Mouse (Mus musculus) midbrain, embryonic 12.5 days (tissue): Measurements from ENCODE around the gene Prom2. TPM values are rescaled to one million over a fixed set of nuclear protein-coding genes. Genes with fewer than 3 reads are reported as not detected.

Source experiments
- ATAC-seq: fragments of 200-750 bp; cut with Nextera tagmentation; 2 replicates; pipeline ENCODE4 v1.8.0; 2017; ENCODE audit warnings: low read depth, moderate TSS enrichment, moderate library complexity; ENCODE audit not compliant: low FRiP score
- H3K27ac ChIP-seq: fragments of 300-500 bp; sonication (generic); replicated peaks from 2 replicates; pipeline ENCODE4 v1.5.1; 2016; ENCODE audit warnings: mild to moderate bottlenecking
- H3K27me3 ChIP-seq: fragments of 300-500 bp; sonication (generic); 2 replicates; pipeline ENCODE4 v1.6.1; 2016; ENCODE audit warnings: mild to moderate bottlenecking
- H3K36me3 ChIP-seq: fragments of 300-500 bp; sonication (generic); 2 replicates; pipeline ENCODE4 v1.6.1; 2016
- H3K4me1 ChIP-seq: fragments of 300-500 bp; sonication (generic); 2 replicates; pipeline ENCODE4 v1.6.1; 2016
- H3K4me2 ChIP-seq: fragments of 300-500 bp; sonication (generic); replicated peaks from 2 replicates; pipeline ENCODE4 v1.6.1; 2016; ENCODE audit warnings: mild to moderate bottlenecking, moderate library complexity
- H3K4me3 ChIP-seq: fragments of 300-500 bp; sonication (generic); 2 replicates; pipeline ENCODE4 v1.5.1; 2016; ENCODE audit warnings: mild to moderate bottlenecking
- H3K9ac ChIP-seq: fragments of 300-500 bp; sonication (generic); replicated peaks from 2 replicates; pipeline ENCODE4 v1.6.1; 2016; ENCODE audit warnings: mild to moderate bottlenecking, moderate library complexity
- H3K9me3 ChIP-seq: fragments of 300-500 bp; sonication (generic); 2 replicates; pipeline ENCODE4 v1.6.1; 2016; ENCODE audit warnings: mild to moderate bottlenecking
- WGBS: fragments of 180-500 bp; shearing (Covaris S2); methylation state at CpG from one replicate; pipeline ENCODE4 v1.1.7; 2016; 5-methylcytosine and 5-hydroxymethylcytosine counted together
- polyA plus RNA-seq: library from polyadenylated mRNA; unstranded; fragments of >200 nt; fragmentation: Nextera tagmentation; extraction: Ambion mirVana; gene quantifications from 2 replicates; pipeline ENCODE4 v1.2.1, GENCODE M21; 2016

The Prom2 gene
- polyA plus RNA-seq, 1 experiment from 2014 or later = 0.31 TPM

GRCm38 (mm10) chr2:127521172-127522005 lies 19.9 kb downstream of the Prom2 start:
- ATAC-seq = peak; percentile 78
- Histone ChIP-seq H3K36me3 (no peaks in the 10 kb centered on the region), H3K4me3 (peak overlapping the region; percentile 37), H3K4me1 (peaks cover 47% of the 10 kb centered on the region), H3K9me3 (no peaks in the 10 kb centered on the region), H3K27me3 (no peaks in the 10 kb centered on the region), H3K9ac (peak overlapping the region; percentile 57), H3K27ac (peak overlapping the region; percentile 70), H3K4me2 (peak overlapping the region; percentile 58)
- 1% methylated on average over 18 of the region's 18 CpGs for WGBS

- no peak for ATAC-seq
- Histone ChIP-seq H3K9ac (no peak overlapping the region), H3K27ac (no peak overlapping the region), H3K4me2 (peak overlapping the region; percentile 58), H3K4me1 (peaks cover 47% of the 10 kb centered on the region), H3K36me3 (no peaks in the 10 kb centered on the region), H3K4me3 (0 out of 2 replicates have a peak overlapping the region, but pooled peaks have one; percentile 37), H3K9me3 (no peaks in the 10 kb centered on the region), H3K27me3 (no peaks in the 10 kb centered on the region)
Measured at GRCm38 (mm10) chr2:127520123-127520522, 21.1 kb downstream of the Prom2 start.

- H3K27me3 ChIP-seq = no peaks in the 10 kb centered on the region
- H3K9me3 ChIP-seq = no peaks in the 10 kb centered on the region
- peak overlapping the region; percentile 2; the same call in 1 of the 2 replicates for H3K4me2 ChIP-seq
- no peak overlapping the region for H3K9ac ChIP-seq
- peaks cover 47% of the 10 kb centered on the region for H3K4me1 ChIP-seq
- WGBS = 87% methylated on average over 5 of the region's 5 CpGs
- H3K36me3 ChIP-seq = no peaks in the 10 kb centered on the region
- H3K27ac ChIP-seq = no peak overlapping the region
- H3K4me3 ChIP-seq = no peak overlapping the region
- ATAC-seq = no peak
Measured at GRCm38 (mm10) chr2:127519308-127519707, 22.0 kb downstream of the Prom2 start.

GRCm38 (mm10) chr2:127518831-127519230 lies 22.4 kb downstream of the Prom2 start:
- H3K27me3 ChIP-seq = no peaks in the 10 kb centered on the region
- no peak overlapping the region for H3K4me3 ChIP-seq
- no peak for ATAC-seq
- H3K36me3 ChIP-seq = no peaks in the 10 kb centered on the region
- 0 out of 2 replicates have a peak overlapping the region, but pooled peaks have one; percentile 2 for H3K4me2 ChIP-seq
- peaks cover 47% of the 10 kb centered on the region for H3K4me1 ChIP-seq
- no peak overlapping the region for H3K9ac ChIP-seq
- no peaks in the 10 kb centered on the region for H3K9me3 ChIP-seq
- WGBS = 71% methylated on average over 3 of the region's 3 CpGs
- H3K27ac ChIP-seq = no peak overlapping the region

GRCm38 (mm10) chr2:127518273-127518672 lies 23.0 kb downstream of the Prom2 start:
- 60% methylated on average over 3 of the region's 3 CpGs for WGBS
- Histone ChIP-seq H3K36me3 (no peaks in the 10 kb centered on the region), H3K9me3 (no peaks in the 10 kb centered on the region), H3K27me3 (no peaks in the 10 kb centered on the region), H3K4me2 (0 out of 2 replicates have a peak overlapping the region, but pooled peaks have one; percentile 7), H3K27ac (no peak overlapping the region), H3K4me1 (peaks cover 47% of the 10 kb centered on the region), H3K4me3 (no peak overlapping the region), H3K9ac (no peak overlapping the region)
- ATAC-seq = no peak

GRCm38 (mm10) chr2:127517081-127517480 lies 24.2 kb downstream of the Prom2 start:
- Histone ChIP-seq H3K4me3 (no peak overlapping the region), H3K9ac (no peak overlapping the region), H3K4me1 (peaks cover 40% of the 10 kb centered on the region), H3K27me3 (no peaks in the 10 kb centered on the region), H3K4me2 (no peak overlapping the region), H3K27ac (no peak overlapping the region), H3K36me3 (no peaks in the 10 kb centered on the region), H3K9me3 (no peaks in the 10 kb centered on the region)
- no peak for ATAC-seq
- WGBS = 72% methylated on average over 8 of the region's 8 CpGs

- Histone ChIP-seq H3K4me2 (no peak overlapping the region), H3K36me3 (no peaks in the 10 kb centered on the region), H3K9ac (no peak overlapping the region), H3K4me3 (no peak overlapping the region), H3K27ac (no peak overlapping the region), H3K9me3 (no peaks in the 10 kb centered on the region), H3K27me3 (no peaks in the 10 kb centered on the region), H3K4me1 (peaks cover 32% of the 10 kb centered on the region)
- 75% methylated on average over 9 of the region's 9 CpGs for WGBS
- ATAC-seq = no peak
Measured at GRCm38 (mm10) chr2:127514380-127515124, 26.7 kb downstream of the Prom2 start.

- H3K9me3 ChIP-seq = no peaks in the 10 kb centered on the region
- 76% methylated on average over 3 of the region's 3 CpGs for WGBS
- no peak for ATAC-seq
- peaks cover 26% of the 10 kb centered on the region for H3K4me1 ChIP-seq
- no peak overlapping the region for H3K4me2 ChIP-seq
- H3K27ac ChIP-seq = peak overlapping the region; percentile 52; the same call in 1 of the 2 replicates
- H3K36me3 ChIP-seq = no peaks in the 10 kb centered on the region
- H3K9ac ChIP-seq = no peak overlapping the region
- H3K4me3 ChIP-seq = no peak overlapping the region
- no peaks in the 10 kb centered on the region; the same call in 1 of the 2 replicates for H3K27me3 ChIP-seq
Measured at GRCm38 (mm10) chr2:127513244-127513643, 28.0 kb downstream of the Prom2 start.

GRCm38 (mm10) chr2:127511426-127511825 lies 29.8 kb downstream of the Prom2 start:
- peak; percentile 52 for ATAC-seq
- Histone ChIP-seq H3K4me3 (no peak overlapping the region), H3K9me3 (no peaks in the 10 kb centered on the region), H3K4me1 (peaks cover 19% of the 10 kb centered on the region; the same call in 1 of the 2 replicates), H3K4me2 (no peak overlapping the region), H3K27ac (peak overlapping the region; percentile 55), H3K36me3 (no peaks in the 10 kb centered on the region), H3K9ac (no peak overlapping the region), H3K27me3 (no peaks in the 10 kb centered on the region; the same call in 1 of the 2 replicates)
- WGBS = 48% methylated on average over 4 of the region's 4 CpGs

- Histone ChIP-seq H3K27me3 (peaks cover 8% of the 10 kb centered on the region; the same call in 1 of the 2 replicates), H3K9me3 (no peaks in the 10 kb centered on the region), H3K9ac (no peak overlapping the region), H3K4me2 (no peak overlapping the region), H3K4me3 (no peak overlapping the region), H3K27ac (no peak overlapping the region), H3K4me1 (peaks cover 27% of the 10 kb centered on the region; the same call in 1 of the 2 replicates), H3K36me3 (no peaks in the 10 kb centered on the region)
- 63% methylated on average over 7 of the region's 7 CpGs for WGBS
- ATAC-seq = no peak
Measured at GRCm38 (mm10) chr2:127507967-127508660, 33.2 kb downstream of the Prom2 start.

- ATAC-seq = peak; percentile 65
- Histone ChIP-seq H3K4me3 (no peak overlapping the region), H3K4me2 (no peak overlapping the region), H3K36me3 (no peaks in the 10 kb centered on the region), H3K27ac (no peak overlapping the region), H3K4me1 (peaks cover 27% of the 10 kb centered on the region; the same call in 1 of the 2 replicates), H3K9ac (no peak overlapping the region), H3K27me3 (peaks cover 8% of the 10 kb centered on the region; the same call in 1 of the 2 replicates), H3K9me3 (no peaks in the 10 kb centered on the region)
- 36% methylated on average over 7 of the region's 7 CpGs for WGBS
Measured at GRCm38 (mm10) chr2:127507077-127507774, 34.0 kb downstream of the Prom2 start.
